Mouse (Mus musculus): ENCODE measurements at regions not wholly inside any gene's neighbourhood (a gene's known extent, or its start where the extent isn't known, plus 50 kb on each side); places are given as distances from the start of the nearest gene placed in this dataset.

- Histone ChIP-seq H3K27me3 (ENCODE audit: control insufficient read depth, insufficient read depth, low read length) (no peaks in the 10 kb centered on the region), H3K36me3 (ENCODE audit: control insufficient read depth, insufficient read depth, low read length) (no peaks in the 10 kb centered on the region), H3K27ac (ENCODE audit: control insufficient read depth, insufficient read depth, low read depth, low read length) (no peak overlapping the region), H3K4me1 (ENCODE audit: control insufficient read depth, insufficient read depth, low read length) (no peaks in the 10 kb centered on the region), H3K4me3 (ENCODE audit: control insufficient read depth, low read depth, low read length) (peak overlapping the region; percentile 67)
- no peak for TF ChIP-seq POLR2A (IDR thresholded peaks at IDR 0.05; ENCODE audit: control insufficient read depth, low read depth, low read length)
- TF ChIP-seq CTCF (IDR thresholded peaks at IDR 0.05; ENCODE audit: control insufficient read depth, insufficient read depth, insufficient replicate concordance, low read depth, low read length) = no peak
Observed at GRCm38 (mm10) chr8:34478891-34479290, 367.4 kb upstream of the Gm10131 start.

GRCm38 (mm10) chr8:34478465-34478864 is 366.9 kb upstream of the Gm10131 start:
- no peak for TF ChIP-seq POLR2A (IDR thresholded peaks at IDR 0.05; ENCODE audit: control insufficient read depth, low read depth, low read length)
- TF ChIP-seq CTCF (IDR thresholded peaks at IDR 0.05; ENCODE audit: control insufficient read depth, insufficient read depth, insufficient replicate concordance, low read depth, low read length) = no peak
- H3K4me3 ChIP-seq (ENCODE audit: control insufficient read depth, low read depth, low read length) = peak overlapping the region; percentile 1
- no peak overlapping the region for H3K27ac ChIP-seq (ENCODE audit: control insufficient read depth, insufficient read depth, low read depth, low read length)
- no peaks in the 10 kb centered on the region for H3K4me1 ChIP-seq (ENCODE audit: control insufficient read depth, insufficient read depth, low read length)
- H3K27me3 ChIP-seq (ENCODE audit: control insufficient read depth, insufficient read depth, low read length) = no peaks in the 10 kb centered on the region
- H3K36me3 ChIP-seq (ENCODE audit: control insufficient read depth, insufficient read depth, low read length) = no peaks in the 10 kb centered on the region

DNA sequence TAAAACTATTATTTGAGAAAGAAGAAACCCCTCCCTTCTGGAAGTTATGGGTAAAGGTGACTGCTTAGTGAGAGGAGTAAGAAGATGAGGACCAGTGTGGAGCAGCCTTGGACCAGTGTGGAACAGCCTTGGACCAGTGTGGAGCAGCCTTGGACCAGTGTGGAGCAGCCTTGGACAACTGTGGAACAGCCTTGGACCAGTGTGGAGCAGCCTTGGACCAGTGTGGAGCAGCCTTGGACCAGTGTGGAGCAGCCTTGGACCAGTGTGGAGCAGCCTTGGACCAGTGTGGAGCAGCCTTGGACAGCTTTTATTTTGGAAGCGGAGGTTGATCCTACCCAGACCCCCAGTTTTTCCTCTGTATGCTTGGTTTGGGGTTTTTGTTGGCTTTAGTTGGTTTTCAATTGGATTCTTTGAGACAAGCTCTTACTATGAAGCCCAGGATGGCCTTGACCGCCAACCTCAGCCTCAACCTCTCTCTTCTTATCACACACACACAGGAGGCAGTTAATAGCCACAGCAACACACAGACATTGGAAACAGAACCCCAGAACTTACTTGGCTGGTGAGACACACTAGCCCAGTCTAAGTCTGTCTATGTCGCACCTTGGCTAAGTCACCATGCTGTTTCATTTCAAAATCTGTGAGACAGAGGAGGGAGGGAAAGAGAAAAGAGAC is 364.7 kb upstream of the Gm10131 start:
- Histone ChIP-seq H3K27me3 (ENCODE audit: control insufficient read depth, insufficient read depth, low read length) (no peaks in the 10 kb centered on the region), H3K4me3 (ENCODE audit: control insufficient read depth, low read depth, low read length) (no peak overlapping the region), H3K36me3 (ENCODE audit: control insufficient read depth, insufficient read depth, low read length) (no peaks in the 10 kb centered on the region), H3K4me1 (ENCODE audit: control insufficient read depth, insufficient read depth, low read length) (no peaks in the 10 kb centered on the region; the same call in 1 of the 2 replicates), H3K27ac (ENCODE audit: control insufficient read depth, insufficient read depth, low read depth, low read length) (no peak overlapping the region)
- TF ChIP-seq POLR2A (IDR thresholded peaks at IDR 0.05; ENCODE audit: control insufficient read depth, low read depth, low read length) (no peak), CTCF (IDR thresholded peaks at IDR 0.05; ENCODE audit: control insufficient read depth, insufficient read depth, insufficient replicate concordance, low read depth, low read length) (no peak)

GRCm38 (mm10) chr8:34474593-34474992 is 363.1 kb upstream of the Gm10131 start:
- Histone ChIP-seq H3K27me3 (ENCODE audit: control insufficient read depth, insufficient read depth, low read length) (no peaks in the 10 kb centered on the region), H3K4me1 (ENCODE audit: control insufficient read depth, insufficient read depth, low read length) (no peaks in the 10 kb centered on the region; the same call in 1 of the 2 replicates), H3K4me3 (ENCODE audit: control insufficient read depth, low read depth, low read length) (no peak overlapping the region), H3K36me3 (ENCODE audit: control insufficient read depth, insufficient read depth, low read length) (no peaks in the 10 kb centered on the region), H3K27ac (ENCODE audit: control insufficient read depth, insufficient read depth, low read depth, low read length) (no peak overlapping the region)
- no peak for TF ChIP-seq CTCF (IDR thresholded peaks at IDR 0.05; ENCODE audit: control insufficient read depth, insufficient read depth, insufficient replicate concordance, low read depth, low read length)
- TF ChIP-seq POLR2A (IDR thresholded peaks at IDR 0.05; ENCODE audit: control insufficient read depth, low read depth, low read length) = no peak

DNA sequence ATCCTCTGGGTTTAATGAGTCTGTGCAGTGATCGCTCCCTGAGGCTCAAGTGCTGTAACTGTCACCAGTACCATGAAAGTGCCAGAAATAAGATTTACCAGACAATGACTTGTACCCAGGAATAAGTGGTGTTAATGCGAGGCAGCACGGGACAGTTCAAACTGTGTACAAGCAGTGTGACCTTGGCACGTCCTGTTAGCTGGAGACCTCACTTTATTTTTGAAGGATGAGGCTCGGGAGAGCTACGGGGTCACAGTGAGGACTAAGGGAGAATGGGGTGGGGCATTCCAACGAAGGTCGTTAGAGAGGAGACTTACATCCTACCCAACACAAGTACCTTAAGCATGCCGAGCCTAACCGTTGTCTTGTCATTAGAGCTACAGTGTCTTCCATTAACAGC is 362.2 kb upstream of the Gm10131 start:
- no peaks in the 10 kb centered on the region for H3K27me3 ChIP-seq (ENCODE audit: control insufficient read depth, insufficient read depth, low read length)
- no peak overlapping the region for H3K27ac ChIP-seq (ENCODE audit: control insufficient read depth, insufficient read depth, low read depth, low read length)
- TF ChIP-seq POLR2A (IDR thresholded peaks at IDR 0.05; ENCODE audit: control insufficient read depth, low read depth, low read length) (no peak), CTCF (IDR thresholded peaks at IDR 0.05; ENCODE audit: control insufficient read depth, insufficient read depth, insufficient replicate concordance, low read depth, low read length) (no peak)
- no peaks in the 10 kb centered on the region; the same call in 1 of the 2 replicates for H3K4me1 ChIP-seq (ENCODE audit: control insufficient read depth, insufficient read depth, low read length)
- no peaks in the 10 kb centered on the region for H3K36me3 ChIP-seq (ENCODE audit: control insufficient read depth, insufficient read depth, low read length)
- H3K4me3 ChIP-seq (ENCODE audit: control insufficient read depth, low read depth, low read length) = no peak overlapping the region

DNA sequence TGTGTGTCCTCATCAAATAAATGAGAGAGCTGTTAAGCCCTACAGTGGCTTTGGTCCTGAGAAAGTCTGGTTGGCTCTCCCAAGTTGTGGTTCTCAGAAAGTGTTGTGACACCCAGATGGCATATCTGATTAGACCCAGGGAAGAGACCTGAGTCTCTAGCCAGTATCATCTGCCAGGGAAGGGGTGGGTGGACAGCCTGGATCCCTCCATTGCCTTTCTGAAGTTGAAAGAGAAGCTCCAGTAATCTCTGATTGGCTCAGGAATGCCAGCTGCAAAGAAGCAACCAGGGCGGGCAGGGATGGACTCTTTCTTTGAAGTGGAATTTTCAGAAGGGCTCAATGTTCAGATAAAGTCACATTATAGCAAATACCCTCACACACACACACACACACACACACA is 361.8 kb upstream of the Gm10131 start:
- no peaks in the 10 kb centered on the region; the same call in 1 of the 2 replicates for H3K4me1 ChIP-seq (ENCODE audit: control insufficient read depth, insufficient read depth, low read length)
- no peaks in the 10 kb centered on the region for H3K27me3 ChIP-seq (ENCODE audit: control insufficient read depth, insufficient read depth, low read length)
- H3K27ac ChIP-seq (ENCODE audit: control insufficient read depth, insufficient read depth, low read depth, low read length) = no peak overlapping the region
- H3K4me3 ChIP-seq (ENCODE audit: control insufficient read depth, low read depth, low read length) = no peak overlapping the region
- no peak for TF ChIP-seq CTCF (IDR thresholded peaks at IDR 0.05; ENCODE audit: control insufficient read depth, insufficient read depth, insufficient replicate concordance, low read depth, low read length)
- TF ChIP-seq POLR2A (IDR thresholded peaks at IDR 0.05; ENCODE audit: control insufficient read depth, low read depth, low read length) = no peak
- no peaks in the 10 kb centered on the region for H3K36me3 ChIP-seq (ENCODE audit: control insufficient read depth, insufficient read depth, low read length)

DNA sequence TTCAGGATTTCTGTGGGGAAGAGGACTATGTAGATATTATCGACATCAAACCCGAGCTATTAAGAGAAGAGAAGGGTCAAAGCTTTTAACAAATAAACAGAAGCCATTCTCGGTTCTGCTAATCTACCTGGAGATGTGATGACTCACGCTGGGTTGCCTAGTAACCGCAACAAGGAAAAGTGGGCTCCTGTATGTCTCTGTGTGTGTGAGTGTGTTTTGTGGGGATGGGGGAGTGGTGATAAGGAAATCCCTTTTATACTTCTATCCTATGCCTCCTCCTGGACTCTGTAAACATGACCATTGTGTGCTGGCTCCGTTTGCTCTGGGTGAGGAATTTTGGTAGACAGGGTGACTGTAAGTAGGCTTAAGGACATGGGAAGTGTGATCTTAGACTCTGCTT is 361.3 kb upstream of the Gm10131 start:
- Histone ChIP-seq H3K27ac (ENCODE audit: control insufficient read depth, insufficient read depth, low read depth, low read length) (no peak overlapping the region), H3K27me3 (ENCODE audit: control insufficient read depth, insufficient read depth, low read length) (no peaks in the 10 kb centered on the region), H3K36me3 (ENCODE audit: control insufficient read depth, insufficient read depth, low read length) (no peaks in the 10 kb centered on the region), H3K4me3 (ENCODE audit: control insufficient read depth, low read depth, low read length) (no peak overlapping the region), H3K4me1 (ENCODE audit: control insufficient read depth, insufficient read depth, low read length) (no peaks in the 10 kb centered on the region; the same call in 1 of the 2 replicates)
- TF ChIP-seq POLR2A (IDR thresholded peaks at IDR 0.05; ENCODE audit: control insufficient read depth, low read depth, low read length) (no peak), CTCF (IDR thresholded peaks at IDR 0.05; ENCODE audit: control insufficient read depth, insufficient read depth, insufficient replicate concordance, low read depth, low read length) (no peak)

Data from testis, adult 2 months (tissue).